Mouse (Mus musculus): ENCODE measurements around the gene Egfem1.

DNA sequence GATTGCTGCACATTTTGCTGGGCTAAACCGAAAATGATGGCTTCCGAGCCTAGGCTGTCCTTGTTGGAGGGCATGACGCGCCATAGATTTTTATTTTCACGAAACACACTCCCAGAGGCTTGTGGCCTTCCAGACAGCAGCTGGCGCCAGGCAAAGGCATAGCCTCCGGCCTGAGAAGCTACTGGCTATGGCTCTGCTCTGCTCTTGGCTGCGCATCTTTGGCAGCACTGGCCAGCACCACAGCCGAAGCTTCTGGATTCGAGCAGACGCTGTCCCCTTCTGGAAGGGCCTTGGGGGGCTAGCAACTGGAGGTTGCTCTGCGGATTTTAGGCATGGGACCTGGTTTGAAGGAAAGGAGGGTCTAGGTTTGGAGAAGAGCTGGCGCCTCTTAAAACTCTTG, 306 bp upstream of the Egfem1 start:
- TF ChIP-seq CTCF (conservative IDR thresholded peaks at IDR 0.05; ENCODE audit: low read length) (no peak), POU5F1 (IDR thresholded peaks at IDR 0.05; ENCODE audit: borderline replicate concordance, low read length) (no peak), NANOG (IDR thresholded peaks at IDR 0.05; ENCODE audit: borderline replicate concordance, low read length) (no peak)

Data from E14TG2a.4 (cell line).